Mouse (Mus musculus) liver, embryonic 16.5 days (tissue): Measurements from ENCODE around the gene Celsr2. TPM values are rescaled to one million over a fixed set of nuclear protein-coding genes. Genes with fewer than 3 reads are reported as not detected.

ENCODE experiments used
- ATAC-seq: fragments of 200-750 bp; cut with Nextera tagmentation; 2 replicates; pipeline ENCODE4 v1.8.0; 2017; ENCODE audit warnings: low read depth, mild to moderate bottlenecking, moderate number of reproducible peaks, moderate library complexity
- H3K27ac ChIP-seq: fragments of 300-500 bp; sonication (generic); 2 replicates; pipeline ENCODE4 v1.5.1; 2014; ENCODE audit warnings: mild to moderate bottlenecking, low read length
- H3K27me3 ChIP-seq: fragments of 300-500 bp; sonication (generic); 2 replicates; pipeline ENCODE4 v1.6.1; 2014; ENCODE audit warnings: low read depth, low read length, mixed read lengths; ENCODE audit not compliant: control insufficient read depth, insufficient read depth
- H3K36me3 ChIP-seq: fragments of 300-500 bp; sonication (generic); 2 replicates; pipeline ENCODE4 v1.6.1; 2014; ENCODE audit warnings: mild to moderate bottlenecking; ENCODE audit not compliant: control insufficient read depth, insufficient read depth
- H3K4me1 ChIP-seq: fragments of 300-500 bp; sonication (generic); 2 replicates; pipeline ENCODE4 v1.6.1; 2014; ENCODE audit warnings: low read depth, low read length, mixed read lengths; ENCODE audit not compliant: control insufficient read depth
- H3K4me2 ChIP-seq: fragments of 300-500 bp; sonication (generic); 2 replicates; pipeline ENCODE4 v1.6.1; 2014; ENCODE audit warnings: low read depth, low read length, mixed read lengths
- H3K4me3 ChIP-seq: fragments of 300-500 bp; sonication (generic); 2 replicates; pipeline ENCODE4 v1.5.1; 2014; ENCODE audit warnings: low read depth, mild to moderate bottlenecking, low read length
- H3K9ac ChIP-seq: fragments of 300-500 bp; sonication (generic); 2 replicates; pipeline ENCODE4 v1.6.1; 2014; ENCODE audit warnings: low read depth, low read length
- H3K9me3 ChIP-seq: fragments of 300-500 bp; sonication (generic); replicated peaks from 2 replicates; pipeline ENCODE4 v1.6.1; 2016; ENCODE audit warnings: low read length; ENCODE audit not compliant: control insufficient read depth
- whole genome bisulfite sequencing: fragments of 180-500 bp; shearing (Covaris S2); extraction: QIAGEN DNeasy Blood & Tissue Kit; methylation state at CpG from one replicate; pipeline ENCODE4 v1.1.7; 2014; ENCODE audit not compliant: insufficient replicate concordance; 5-methylcytosine and 5-hydroxymethylcytosine counted together
- polyA plus RNA-seq: library from polyadenylated mRNA; unstranded; fragments of >200 nt; fragmentation: Nextera tagmentation; extraction: Ambion mirVana; gene quantifications from 2 replicates; pipeline ENCODE4 v1.2.1, GENCODE M21; 2015

Celsr2 gene
- polyA plus RNA-seq, 1 experiment from 2014 or later: 0.30 TPM

DNA sequence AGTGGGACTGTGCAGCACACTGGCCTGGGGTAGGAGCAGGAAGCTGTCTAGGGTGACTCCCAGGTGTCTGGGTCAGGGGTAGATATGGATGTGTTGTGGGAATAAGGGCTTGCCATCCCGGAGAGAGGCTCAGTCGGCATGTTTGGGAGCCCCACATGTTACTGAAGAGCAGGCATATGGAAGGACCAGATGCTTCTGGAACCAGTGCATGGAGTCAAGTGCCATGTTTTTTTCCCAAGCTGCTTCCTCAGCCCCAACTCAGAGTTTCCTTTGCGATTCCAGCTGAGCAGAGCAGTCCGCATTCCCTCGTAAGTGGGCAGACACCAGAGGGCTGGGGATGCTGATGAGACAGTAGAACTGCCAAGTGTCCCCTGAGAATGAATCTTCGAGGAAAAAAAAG is 7.7 kb upstream of the Celsr2 start:
- no peak overlapping the region for H3K4me3 ChIP-seq

DNA sequence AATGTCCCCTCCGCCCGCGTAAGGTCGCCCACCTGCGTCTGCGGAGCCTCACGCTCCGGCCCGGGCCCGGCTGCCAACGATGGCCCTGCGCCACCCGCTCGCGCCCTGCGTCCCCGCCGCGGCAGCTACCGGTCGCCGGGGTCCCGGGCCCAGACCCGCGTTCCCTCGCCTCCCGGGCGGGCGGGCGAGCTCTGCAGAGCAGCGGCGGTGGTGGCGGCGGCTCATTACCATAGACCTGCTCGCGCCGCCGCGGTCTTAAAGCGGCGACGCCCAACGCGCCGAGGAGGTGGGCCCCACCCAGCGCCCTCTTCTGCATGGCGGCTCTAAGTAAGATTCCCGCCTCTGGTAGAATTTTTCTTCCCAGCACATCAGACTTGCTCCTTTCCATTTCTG is 475 bp upstream of the Celsr2 start:
- peak; percentile 75 for ATAC-seq
- Histone ChIP-seq H3K27ac (no peak overlapping the region), H3K4me3 (peak overlapping the region; percentile 62), H3K4me1 (peaks cover 5% of the 10 kb centered on the region), H3K9ac (peak overlapping the region; percentile 58), H3K9me3 (peaks cover 8% of the 10 kb centered on the region; the same call in 1 of the 2 replicates), H3K4me2 (peak overlapping the region; percentile 96), H3K36me3 (no peaks in the 10 kb centered on the region), H3K27me3 (peaks cover 27% of the 10 kb centered on the region)
- WGBS: under 1% methylated on average over 48 of the region's 48 CpGs

More for the DNA sequence above, 7.7 kb upstream of the Celsr2 start:
- no peaks in the 10 kb centered on the region for H3K4me1 ChIP-seq
- H3K4me2 ChIP-seq: no peak overlapping the region
- H3K27me3 ChIP-seq: no peaks in the 10 kb centered on the region
- ATAC-seq: no peak
- WGBS: 41% methylated on average over 6 of the region's 6 CpGs
- H3K9ac ChIP-seq: no peak overlapping the region
- H3K27ac ChIP-seq: no peak overlapping the region
- no peaks in the 10 kb centered on the region for H3K9me3 ChIP-seq
- peaks cover 24% of the 10 kb centered on the region for H3K36me3 ChIP-seq

- Histone ChIP-seq H3K4me3 (no peak overlapping the region), H3K9ac (no peak overlapping the region), H3K9me3 (peaks cover 8% of the 10 kb centered on the region; the same call in 1 of the 2 replicates), H3K4me2 (no peak overlapping the region), H3K36me3 (no peaks in the 10 kb centered on the region), H3K27ac (no peak overlapping the region), H3K27me3 (peaks cover 27% of the 10 kb centered on the region), H3K4me1 (peaks cover 5% of the 10 kb centered on the region)
- WGBS: 89% methylated on average over 35 of the region's 35 CpGs
- ATAC-seq: no peak
These were observed 1.6 kb downstream of the Celsr2 start for GRCm38 (mm10) chr3:108413634-108414360.

- Histone ChIP-seq H3K36me3 (no peaks in the 10 kb centered on the region), H3K9ac (no peak overlapping the region), H3K27me3 (peaks cover 23% of the 10 kb centered on the region), H3K4me3 (no peak overlapping the region), H3K4me1 (peaks cover 5% of the 10 kb centered on the region), H3K9me3 (peaks cover 8% of the 10 kb centered on the region; the same call in 1 of the 2 replicates), H3K4me2 (no peak overlapping the region), H3K27ac (no peak overlapping the region)
- no peak for ATAC-seq
- 71% methylated on average over 8 of the region's 8 CpGs for WGBS
These were observed 3.6 kb downstream of the Celsr2 start for GRCm38 (mm10) chr3:108411754-108412121.

DNA sequence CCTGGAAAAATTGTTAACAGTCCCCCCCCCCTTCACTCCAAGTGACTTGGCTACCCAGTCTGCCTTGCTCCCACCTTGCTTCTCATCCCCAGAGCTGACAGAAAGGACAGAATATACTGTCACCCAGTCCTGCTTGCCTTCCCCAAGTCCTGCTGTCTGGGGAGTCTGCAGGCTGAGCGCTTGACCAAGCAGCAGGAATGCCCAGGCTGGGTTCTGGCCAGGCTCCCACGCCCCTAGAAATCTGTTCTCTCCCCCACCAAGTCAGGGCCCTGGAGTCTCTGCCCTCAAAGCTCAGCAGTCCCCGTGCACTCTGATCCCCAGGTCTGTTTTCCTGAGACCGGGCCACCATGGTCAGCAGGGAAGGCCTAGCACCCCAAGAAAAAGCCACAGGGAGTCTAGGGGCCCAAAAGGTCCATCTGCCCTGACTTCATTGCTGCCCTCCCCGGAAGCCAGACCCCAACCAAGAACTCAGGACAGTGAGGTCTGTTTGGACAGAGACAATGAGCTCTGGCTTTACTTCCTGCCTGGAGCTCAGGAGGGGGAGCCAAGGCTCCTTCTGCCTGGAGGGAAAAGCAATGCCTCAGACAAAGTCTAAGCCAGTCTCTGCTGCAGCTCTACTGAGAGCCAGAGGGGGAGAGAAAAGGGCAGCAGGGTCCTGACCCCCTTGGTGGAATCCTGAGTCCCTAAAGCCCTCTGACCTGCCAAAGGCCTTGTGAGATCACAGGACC is 4.2 kb downstream of the Celsr2 start:
- ATAC-seq: no peak
- Histone ChIP-seq H3K4me3 (no peak overlapping the region), H3K36me3 (no peaks in the 10 kb centered on the region), H3K4me2 (no peak overlapping the region), H3K9me3 (peaks cover 8% of the 10 kb centered on the region; the same call in 1 of the 2 replicates), H3K4me1 (peaks cover 5% of the 10 kb centered on the region), H3K27ac (no peak overlapping the region), H3K9ac (no peak overlapping the region), H3K27me3 (peaks cover 17% of the 10 kb centered on the region)
- WGBS: 52% methylated on average over 5 of the region's 5 CpGs

DNA sequence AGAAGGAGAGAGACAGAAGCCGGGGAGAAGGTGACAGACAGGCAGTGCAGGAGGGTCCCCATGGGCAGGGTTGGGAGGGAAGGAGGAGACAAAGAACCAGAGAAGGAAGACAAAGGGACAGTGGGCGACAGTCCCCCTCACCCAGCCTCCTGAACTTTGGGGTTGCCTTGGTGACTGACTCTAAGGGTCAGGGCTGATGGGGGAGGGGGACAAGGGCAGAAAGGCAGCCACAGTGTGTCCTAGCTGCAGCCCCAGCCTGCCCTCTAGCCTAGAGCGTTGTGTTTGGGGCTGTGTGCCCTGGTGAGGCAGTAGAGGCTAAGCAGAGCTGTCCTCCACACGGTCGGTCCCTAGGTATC is 5.0 kb downstream of the Celsr2 start:
- H3K27ac ChIP-seq: no peak overlapping the region
- H3K9me3 ChIP-seq: peaks cover 8% of the 10 kb centered on the region; the same call in 1 of the 2 replicates
- no peaks in the 10 kb centered on the region for H3K36me3 ChIP-seq
- H3K9ac ChIP-seq: no peak overlapping the region
- no peak overlapping the region for H3K4me3 ChIP-seq
- peaks cover 9% of the 10 kb centered on the region for H3K27me3 ChIP-seq
- WGBS: 46% methylated on average over 5 of the region's 5 CpGs
- ATAC-seq: no peak
- peaks cover under 1% of the 10 kb centered on the region; the same call in 1 of the 2 replicates for H3K4me1 ChIP-seq
- H3K4me2 ChIP-seq: no peak overlapping the region

DNA sequence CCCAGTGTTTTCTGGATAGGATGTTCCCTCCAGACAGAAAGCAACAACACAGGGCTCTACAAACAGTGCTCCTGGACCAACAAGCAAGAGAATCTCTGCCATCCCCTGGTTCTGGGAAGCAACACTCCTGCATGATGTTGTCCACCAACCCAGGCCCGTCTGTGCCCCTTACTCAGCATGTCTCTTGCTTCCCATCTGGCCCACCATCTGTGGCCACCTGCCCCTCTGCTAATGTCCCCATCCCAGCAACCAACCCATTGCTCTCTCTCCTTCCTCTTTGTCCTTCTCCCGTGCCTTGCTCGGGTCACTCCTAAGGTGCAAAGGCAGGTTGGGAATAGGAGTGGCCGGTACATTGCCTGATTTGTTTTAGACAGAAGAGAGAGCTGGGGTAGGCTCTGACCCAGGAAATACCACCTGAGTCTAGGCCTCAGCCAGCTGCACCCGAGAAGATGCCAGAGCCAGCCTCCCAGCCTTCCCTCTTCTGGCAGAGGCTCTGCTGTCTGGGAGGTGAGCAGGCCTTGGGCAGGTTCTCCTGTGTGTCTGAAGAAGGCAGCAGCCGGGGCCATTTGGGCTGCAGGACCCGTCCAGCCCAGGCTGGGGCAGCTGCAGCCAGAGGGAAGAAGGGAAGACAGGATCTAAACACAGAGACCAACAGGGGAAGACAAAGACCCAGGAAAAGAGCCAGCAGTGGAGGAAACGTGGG is 5.5 kb downstream of the Celsr2 start:
- peaks cover 3% of the 10 kb centered on the region for H3K27me3 ChIP-seq
- ATAC-seq: no peak
- no peak overlapping the region for H3K27ac ChIP-seq
- no peak overlapping the region for H3K4me2 ChIP-seq
- H3K4me1 ChIP-seq: no peaks in the 10 kb centered on the region
- peaks cover 8% of the 10 kb centered on the region; the same call in 1 of the 2 replicates for H3K9me3 ChIP-seq
- no peak overlapping the region for H3K9ac ChIP-seq
- no peaks in the 10 kb centered on the region for H3K36me3 ChIP-seq
- H3K4me3 ChIP-seq: no peak overlapping the region
- WGBS: 57% methylated on average over 8 of the region's 8 CpGs

GRCm38 (mm10) chr3:108408517-108409008 is 6.8 kb downstream of the Celsr2 start:
- WGBS: 77% methylated on average over 8 of the region's 8 CpGs
- peaks cover 6% of the 10 kb centered on the region; the same call in 1 of the 2 replicates for H3K9me3 ChIP-seq
- no peak overlapping the region for H3K9ac ChIP-seq
- no peak overlapping the region for H3K27ac ChIP-seq
- H3K36me3 ChIP-seq: no peaks in the 10 kb centered on the region
- H3K4me3 ChIP-seq: no peak overlapping the region
- H3K4me2 ChIP-seq: no peak overlapping the region
- ATAC-seq: no peak
- no peaks in the 10 kb centered on the region for H3K4me1 ChIP-seq
- no peaks in the 10 kb centered on the region for H3K27me3 ChIP-seq
